Mouse (Mus musculus) kidney, adult 2 months (tissue): ENCODE measurements around the gene Rab15.

Source experiments
- CTCF ChIP-seq: fragments of 200-500 bp; conservative IDR thresholded peaks from 2 replicates; pipeline ENCODE4 v1.5.1; 2011; ENCODE audit warnings: low read depth, mild to moderate bottlenecking, control low read depth, low read length, moderate library complexity, mixed read lengths; ENCODE audit not compliant: insufficient read depth, insufficient read length
- POLR2A ChIP-seq: fragments of 200-500 bp; IDR thresholded peaks from one replicate; pipeline ENCODE4 v1.6.1; 2011; ENCODE audit warnings: low read depth, low read length, control low read depth

DNA sequence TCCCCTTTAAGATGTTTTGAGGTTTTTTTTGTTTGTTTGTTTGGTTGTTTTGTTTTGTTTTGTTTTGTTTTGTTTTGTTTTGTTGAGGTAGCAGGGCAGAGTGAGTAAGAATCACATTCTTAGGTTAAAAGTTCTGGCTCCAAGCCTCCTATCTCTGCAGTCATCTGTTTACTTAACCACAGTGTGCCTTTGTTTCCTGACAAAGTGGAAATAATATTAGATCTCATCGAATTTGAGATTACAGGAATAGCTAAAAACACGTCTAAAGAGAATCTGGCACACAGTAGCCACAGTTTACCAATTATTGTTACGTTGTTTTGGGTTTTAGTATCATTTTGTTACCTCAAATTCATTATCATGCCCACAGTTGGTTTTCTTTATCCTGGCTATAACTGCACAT lies 48.1 kb downstream of the Rab15 start:
- no peak for TF ChIP-seq POLR2A
- no peak for TF ChIP-seq CTCF
